Mouse (Mus musculus): ENCODE measurements at regions not wholly inside any gene's neighbourhood (a gene's known extent, or its start where the extent isn't known, plus 50 kb on each side); places are given as distances from the start of the nearest gene placed in this dataset.

DNA sequence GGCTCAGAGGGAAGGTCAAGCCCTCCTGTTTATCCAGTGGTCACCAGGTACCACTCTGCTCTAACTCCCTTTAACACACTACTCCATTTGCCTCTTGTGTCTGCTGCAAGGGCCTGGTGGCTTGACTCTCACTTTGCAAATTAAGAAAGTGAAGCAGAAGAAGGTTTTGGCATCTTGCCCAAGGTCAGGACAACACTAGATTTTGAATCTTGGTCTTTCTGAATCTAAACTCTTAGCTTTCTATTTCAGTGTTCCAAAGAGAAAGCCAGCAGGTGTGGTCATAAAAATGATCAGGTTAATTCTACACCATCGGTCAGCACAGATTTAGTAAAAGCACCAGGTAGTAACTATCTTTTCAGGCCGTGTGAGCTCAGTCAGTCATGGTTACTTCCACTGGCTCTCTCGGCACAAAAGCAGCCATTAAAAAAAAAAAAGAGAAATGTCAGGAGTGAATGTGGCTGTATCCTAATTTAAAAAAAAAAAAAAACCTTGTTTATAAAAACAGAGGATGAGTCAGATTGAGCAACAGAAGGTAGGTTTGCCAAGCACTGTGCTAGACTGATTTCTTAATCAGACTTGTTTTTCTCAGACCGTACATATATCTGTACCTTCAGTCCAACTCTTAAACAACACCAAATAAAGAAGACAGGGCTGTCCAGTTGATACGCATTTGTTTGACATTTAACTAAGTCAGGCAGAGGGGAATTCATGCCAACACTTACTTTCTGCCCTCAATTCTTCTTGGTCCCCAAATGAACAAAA is 403.6 kb upstream of the Rgma start:
- peak; percentile 66; the same call in 1 of the 2 replicates for ATAC-seq (ENCODE audit: insufficient read depth)
- 41% methylated on average over 5 of the region's 5 CpGs for WGBS
- no peak for TF ChIP-seq CTCF (IDR thresholded peaks at IDR 0.05; ENCODE audit: low read depth)
- H3K9me3 ChIP-seq (ENCODE audit: low read depth, low read length), result no peaks in the 10 kb centered on the region
- DNase-seq, result peak; percentile 68
- no peak overlapping the region for H3K4me3 ChIP-seq (ENCODE audit: low read depth, low read length)
- H3K4me1 ChIP-seq (ENCODE audit: insufficient read depth), result 0 out of 2 replicates have a peak, but pooled peaks cover 4% of the 10 kb centered on the region
- no peaks in the 10 kb centered on the region for H3K27me3 ChIP-seq (ENCODE audit: insufficient read depth, low read length)
- H3K27ac ChIP-seq (ENCODE audit: low read depth), result peak overlapping the region; percentile 12; the same call in 1 of the 2 replicates
- H3K9ac ChIP-seq, result no peak overlapping the region
- H3K4me2 ChIP-seq, result no peak overlapping the region
- no peaks in the 10 kb centered on the region for H3K36me3 ChIP-seq (ENCODE audit: insufficient read depth)

DNA sequence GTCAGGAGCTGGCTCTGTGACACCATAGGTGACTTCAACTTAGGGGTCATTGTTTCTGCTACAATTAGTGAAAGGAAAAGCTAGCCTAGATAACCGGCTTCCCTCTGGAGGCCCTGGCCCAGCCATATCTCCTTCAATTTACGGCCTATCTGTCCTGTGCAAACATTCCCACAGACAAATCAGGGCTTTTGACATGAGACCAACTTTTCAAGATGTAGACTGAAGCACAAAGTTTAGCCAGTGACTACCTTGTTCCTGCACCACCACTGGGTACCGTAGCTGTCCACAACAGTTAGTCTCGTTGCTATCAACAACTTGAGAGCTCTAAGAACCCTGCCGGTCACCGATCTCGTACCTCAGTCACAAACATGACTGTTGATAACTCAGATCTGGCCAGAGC is 402.9 kb upstream of the Rgma start:
- ATAC-seq (ENCODE audit: insufficient read depth), result no peak
- no peak overlapping the region for H3K4me3 ChIP-seq (ENCODE audit: low read depth, low read length)
- H3K27ac ChIP-seq (ENCODE audit: low read depth), result peak overlapping the region; percentile 12; the same call in 1 of the 2 replicates
- H3K27me3 ChIP-seq (ENCODE audit: insufficient read depth, low read length), result no peaks in the 10 kb centered on the region
- H3K9ac ChIP-seq, result no peak overlapping the region
- 46% methylated on average over 7 of the region's 7 CpGs for WGBS
- peak; percentile 13 for DNase-seq
- H3K9me3 ChIP-seq (ENCODE audit: low read depth, low read length), result no peaks in the 10 kb centered on the region
- TF ChIP-seq CTCF (IDR thresholded peaks at IDR 0.05; ENCODE audit: low read depth), result no peak
- H3K36me3 ChIP-seq (ENCODE audit: insufficient read depth), result no peaks in the 10 kb centered on the region
- 0 out of 2 replicates have a peak, but pooled peaks cover 4% of the 10 kb centered on the region for H3K4me1 ChIP-seq (ENCODE audit: insufficient read depth)
- no peak overlapping the region for H3K4me2 ChIP-seq

DNA sequence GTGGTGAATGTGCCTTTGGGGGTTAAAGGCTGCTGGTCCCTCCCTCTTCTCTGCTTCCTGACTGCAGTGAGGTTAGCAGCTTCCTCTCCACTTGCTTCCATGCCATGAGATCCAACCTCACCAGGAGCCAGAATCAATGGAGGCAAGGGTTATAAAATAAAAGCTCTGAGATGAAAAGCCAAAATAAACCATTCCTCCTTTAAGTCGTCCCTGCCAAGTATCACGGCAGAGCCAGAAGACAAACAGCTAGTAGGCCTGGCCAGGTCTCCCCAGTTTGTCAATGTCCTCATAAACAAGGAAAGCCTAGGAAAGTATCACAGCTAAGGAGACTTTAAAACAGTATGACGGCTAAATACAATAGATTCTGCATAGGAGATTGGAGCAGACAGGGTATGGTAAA is 401.5 kb upstream of the Rgma start:
- 49% methylated on average over 3 of the region's 3 CpGs for WGBS
- Histone ChIP-seq H3K27ac (ENCODE audit: low read depth) (no peak overlapping the region), H3K4me1 (ENCODE audit: insufficient read depth) (0 out of 2 replicates have a peak, but pooled peaks cover 4% of the 10 kb centered on the region), H3K9me3 (ENCODE audit: low read depth, low read length) (no peaks in the 10 kb centered on the region), H3K36me3 (ENCODE audit: insufficient read depth) (no peaks in the 10 kb centered on the region), H3K4me3 (ENCODE audit: low read depth, low read length) (no peak overlapping the region), H3K4me2 (no peak overlapping the region), H3K27me3 (ENCODE audit: insufficient read depth, low read length) (no peaks in the 10 kb centered on the region), H3K9ac (no peak overlapping the region)
- DNase-seq (no peak), ATAC-seq (ENCODE audit: insufficient read depth) (no peak)
- TF ChIP-seq CTCF (IDR thresholded peaks at IDR 0.05; ENCODE audit: low read depth), result no peak

DNA sequence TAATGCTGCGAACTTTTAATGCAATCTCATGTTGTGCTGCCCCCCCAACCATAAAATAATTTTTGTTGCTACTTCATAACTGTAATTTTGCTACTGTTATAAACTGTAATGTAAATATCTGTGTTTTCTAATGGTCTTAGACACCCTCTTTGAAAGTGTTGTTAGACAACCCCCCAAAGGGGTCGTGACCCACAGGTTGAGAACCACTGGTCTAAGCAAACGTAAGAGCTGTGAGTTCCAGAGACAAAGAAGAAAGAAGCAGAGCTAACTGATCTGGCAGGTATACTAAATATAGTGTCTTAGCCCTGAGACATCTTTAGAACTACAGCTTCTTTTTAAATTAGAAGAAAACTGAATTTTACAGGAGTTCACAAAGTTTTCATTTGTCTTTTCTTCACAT is 400.9 kb upstream of the Rgma start:
- 76% methylated on average over 3 of the region's 3 CpGs for WGBS
- no peak for ATAC-seq (ENCODE audit: insufficient read depth)

DNA sequence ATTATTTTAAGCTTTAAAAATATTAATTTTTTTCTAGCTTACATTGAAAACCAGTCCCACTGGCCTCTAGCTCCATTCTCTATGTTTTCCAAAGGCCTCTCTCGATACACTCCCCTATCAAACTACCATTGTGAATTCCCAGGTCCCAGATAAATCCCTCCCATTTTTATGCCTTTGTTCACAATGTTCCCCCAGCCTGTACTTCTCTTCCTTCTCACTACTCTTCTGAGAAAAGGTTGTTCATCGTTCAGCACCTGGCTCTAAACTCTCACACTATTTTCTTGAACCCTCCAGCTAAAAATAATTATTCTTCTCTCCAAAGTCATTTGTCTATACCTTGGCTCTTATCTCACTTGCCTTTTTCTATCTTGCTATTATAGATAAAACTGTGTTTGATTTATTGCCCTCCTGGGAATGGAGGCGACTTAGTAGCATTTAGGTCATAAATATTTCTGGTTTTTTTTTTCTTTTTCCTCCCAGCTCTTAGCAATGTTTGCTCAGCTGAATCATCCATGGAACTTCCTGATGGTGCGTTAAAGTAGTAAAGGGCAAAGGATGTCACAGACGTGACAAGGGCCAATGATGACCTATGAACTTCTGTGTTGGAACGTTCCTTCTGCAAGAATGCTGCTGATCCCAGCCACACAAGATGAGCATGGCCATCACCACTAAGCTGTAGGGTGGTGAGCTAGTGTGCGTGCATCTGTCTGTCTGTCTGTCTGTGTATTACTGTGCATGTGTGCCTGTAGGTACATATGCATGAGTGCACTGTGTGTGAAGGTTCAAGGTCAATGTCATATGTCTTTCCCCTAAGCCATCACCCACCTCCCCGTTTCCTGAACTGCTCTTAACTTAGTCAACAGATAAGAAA is 384.5 kb upstream of the Rgma start:
- H3K4me3 ChIP-seq (ENCODE audit: low read depth, low read length), result no peak overlapping the region
- no peaks in the 10 kb centered on the region for H3K36me3 ChIP-seq (ENCODE audit: insufficient read depth)
- no peaks in the 10 kb centered on the region for H3K27me3 ChIP-seq (ENCODE audit: insufficient read depth, low read length)
- no peaks in the 10 kb centered on the region for H3K9me3 ChIP-seq (ENCODE audit: low read depth, low read length)
- ATAC-seq (ENCODE audit: insufficient read depth) (no peak), DNase-seq (no peak)
- 36% methylated on average over 8 of the region's 8 CpGs for WGBS
- H3K27ac ChIP-seq (ENCODE audit: low read depth), result no peak overlapping the region
- TF ChIP-seq CTCF (IDR thresholded peaks at IDR 0.05; ENCODE audit: low read depth), result no peak
- H3K4me2 ChIP-seq, result no peak overlapping the region
- no peak overlapping the region for H3K9ac ChIP-seq
- no peaks in the 10 kb centered on the region for H3K4me1 ChIP-seq (ENCODE audit: insufficient read depth)

More for the DNA sequence above, 400.9 kb upstream of the Rgma start:
- Histone ChIP-seq H3K9me3 (ENCODE audit: low read depth, low read length) (no peaks in the 10 kb centered on the region), H3K36me3 (ENCODE audit: insufficient read depth) (no peaks in the 10 kb centered on the region), H3K27ac (ENCODE audit: low read depth) (no peak overlapping the region), H3K4me1 (ENCODE audit: insufficient read depth) (0 out of 2 replicates have a peak, but pooled peaks cover 4% of the 10 kb centered on the region), H3K27me3 (ENCODE audit: insufficient read depth, low read length) (no peaks in the 10 kb centered on the region), H3K9ac (no peak overlapping the region), H3K4me2 (no peak overlapping the region), H3K4me3 (ENCODE audit: low read depth, low read length) (no peak overlapping the region)
- DNase-seq, result no peak
- TF ChIP-seq CTCF (IDR thresholded peaks at IDR 0.05; ENCODE audit: low read depth), result no peak

GRCm38 (mm10) chr7:72998374-72998773 is 376.9 kb upstream of the Rgma start:
- no peaks in the 10 kb centered on the region for H3K4me1 ChIP-seq (ENCODE audit: insufficient read depth)
- H3K4me3 ChIP-seq (ENCODE audit: low read depth, low read length), result no peak overlapping the region
- no peak overlapping the region for H3K9ac ChIP-seq
- no peaks in the 10 kb centered on the region for H3K36me3 ChIP-seq (ENCODE audit: insufficient read depth)
- H3K27ac ChIP-seq (ENCODE audit: low read depth), result no peak overlapping the region
- WGBS, result 70% methylated on average over 5 of the region's 5 CpGs
- H3K9me3 ChIP-seq (ENCODE audit: low read depth, low read length), result no peaks in the 10 kb centered on the region
- ATAC-seq (ENCODE audit: insufficient read depth), result no peak
- no peak for TF ChIP-seq CTCF (IDR thresholded peaks at IDR 0.05; ENCODE audit: low read depth)
- H3K4me2 ChIP-seq, result no peak overlapping the region
- no peaks in the 10 kb centered on the region for H3K27me3 ChIP-seq (ENCODE audit: insufficient read depth, low read length)
- DNase-seq, result no peak

DNA sequence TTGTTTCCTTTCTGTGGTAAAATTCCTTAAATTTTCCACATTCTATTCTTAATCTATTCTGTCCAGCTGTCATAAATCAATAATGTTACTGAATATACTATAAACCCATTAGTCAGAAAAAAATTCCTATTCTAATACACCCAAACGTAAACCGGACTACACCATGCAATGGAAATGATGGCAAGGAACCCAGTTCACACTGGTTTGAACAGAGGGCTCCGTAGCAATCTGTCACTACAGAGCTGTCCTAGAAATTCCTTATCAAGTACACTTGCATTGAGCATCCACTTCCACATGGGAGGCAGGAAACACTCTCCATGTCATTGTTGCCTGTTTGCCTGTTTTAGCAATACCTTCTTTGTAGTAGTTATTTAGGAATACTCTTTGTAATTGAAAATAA is 356.2 kb upstream of the Rgma start:
- Histone ChIP-seq H3K9ac (no peak overlapping the region), H3K9me3 (ENCODE audit: low read depth, low read length) (no peaks in the 10 kb centered on the region), H3K36me3 (ENCODE audit: insufficient read depth) (no peaks in the 10 kb centered on the region), H3K4me3 (ENCODE audit: low read depth, low read length) (no peak overlapping the region), H3K27me3 (ENCODE audit: insufficient read depth, low read length) (no peaks in the 10 kb centered on the region), H3K27ac (ENCODE audit: low read depth) (no peak overlapping the region), H3K4me2 (no peak overlapping the region), H3K4me1 (ENCODE audit: insufficient read depth) (no peaks in the 10 kb centered on the region)
- ATAC-seq (ENCODE audit: insufficient read depth) (no peak), DNase-seq (no peak)
- 66% methylated on average over 3 of the region's 3 CpGs for WGBS
- no peak for TF ChIP-seq CTCF (IDR thresholded peaks at IDR 0.05; ENCODE audit: low read depth)

Measured in lung, embryonic 14.5 days (tissue).